Mouse (Mus musculus): Measurements from ENCODE around the gene Akain1. TPM values are rescaled to one million over a fixed set of nuclear protein-coding genes. Genes with fewer than 3 reads are reported as not detected.

Akain1 gene
- not detected in 2 replicates for polyA plus RNA-seq (2014; fragmentation: Nextera tagmentation; extraction: Ambion mirVana)

- H3K27ac ChIP-seq (replicated peaks; ENCODE audit: low read depth, low read length), result no peak within 1 kb of the TSS
- DNase-seq (ENCODE audit: low spot score) (peak; percentile 87), ATAC-seq (ENCODE audit: low read depth) (peak; percentile 97)
- H3K27me3 ChIP-seq (replicated peaks; ENCODE audit: control insufficient read depth, insufficient read depth, low read length), result peaks cover 56% of the 10 kb centered on the region
- H3K4me2 ChIP-seq (ENCODE audit: low read depth, low read length), result peak within 1 kb of the TSS; percentile 73
- peaks cover 11% of the 10 kb centered on the region for H3K4me1 ChIP-seq (ENCODE audit: control insufficient read depth, insufficient read depth, low read length)
- 0% methylated on average over 9 of the region's 44 CpGs for WGBS
- H3K4me3 ChIP-seq (ENCODE audit: low read depth, low read length), result peak within 1 kb of the TSS; percentile 38
- peak within 1 kb of the TSS; percentile 48; the same call in 1 of the 2 replicates for H3K9ac ChIP-seq (ENCODE audit: low read depth, low read length)
- H3K36me3 ChIP-seq (ENCODE audit: control insufficient read depth, insufficient read depth, low read length), result no peaks in the 10 kb centered on the region
- no peaks in the 10 kb centered on the region for H3K9me3 ChIP-seq (ENCODE audit: control insufficient read depth, low read length)
Observed at GRCm38 (mm10) chr17:69438990-69439491, at the start of gene Akain1. Gene Akain1, plus strand, starts transcription at chr17:69439326.

- 30% methylated on average over 14 of the region's 16 CpGs for WGBS
- Histone ChIP-seq H3K27ac (replicated peaks; ENCODE audit: low read depth, low read length) (no peak overlapping the region), H3K9me3 (ENCODE audit: control insufficient read depth, low read length) (no peaks in the 10 kb centered on the region), H3K27me3 (replicated peaks; ENCODE audit: control insufficient read depth, insufficient read depth, low read length) (no peaks in the 10 kb centered on the region), H3K4me2 (ENCODE audit: low read depth, low read length) (peak overlapping the region; percentile 34; the same call in 1 of the 2 replicates), H3K9ac (ENCODE audit: low read depth, low read length) (no peak overlapping the region), H3K36me3 (ENCODE audit: control insufficient read depth, insufficient read depth, low read length) (0 out of 2 replicates have a peak, but pooled peaks cover 3% of the 10 kb centered on the region), H3K4me3 (ENCODE audit: low read depth, low read length) (no peak overlapping the region), H3K4me1 (ENCODE audit: control insufficient read depth, insufficient read depth, low read length) (no peaks in the 10 kb centered on the region)
- ATAC-seq (ENCODE audit: low read depth) (no peak), DNase-seq (ENCODE audit: low spot score) (no peak)
Observed at GRCm38 (mm10) chr17:69396147-69397033, 42.7 kb upstream of the Akain1 start.

- 49% methylated on average over 5 of the region's 5 CpGs for WGBS
- Histone ChIP-seq H3K36me3 (ENCODE audit: control insufficient read depth, insufficient read depth, low read length) (no peaks in the 10 kb centered on the region), H3K4me3 (ENCODE audit: low read depth, low read length) (no peak overlapping the region), H3K4me1 (ENCODE audit: control insufficient read depth, insufficient read depth, low read length) (no peaks in the 10 kb centered on the region), H3K27me3 (replicated peaks; ENCODE audit: control insufficient read depth, insufficient read depth, low read length) (no peaks in the 10 kb centered on the region), H3K9ac (ENCODE audit: low read depth, low read length) (no peak overlapping the region), H3K27ac (replicated peaks; ENCODE audit: low read depth, low read length) (no peak overlapping the region), H3K4me2 (ENCODE audit: low read depth, low read length) (no peak overlapping the region), H3K9me3 (ENCODE audit: control insufficient read depth, low read length) (no peaks in the 10 kb centered on the region)
- DNase-seq (ENCODE audit: low spot score), result no peak
- no peak for ATAC-seq (ENCODE audit: low read depth)
Observed at GRCm38 (mm10) chr17:69397163-69397562, 42.0 kb upstream of the Akain1 start.

GRCm38 (mm10) chr17:69398092-69398491, 41.0 kb upstream of the Akain1 start:
- H3K9me3 ChIP-seq (ENCODE audit: control insufficient read depth, low read length), result no peaks in the 10 kb centered on the region
- H3K27me3 ChIP-seq (replicated peaks; ENCODE audit: control insufficient read depth, insufficient read depth, low read length), result no peaks in the 10 kb centered on the region
- H3K9ac ChIP-seq (ENCODE audit: low read depth, low read length), result no peak overlapping the region
- no peak overlapping the region for H3K4me2 ChIP-seq (ENCODE audit: low read depth, low read length)
- no peak for ATAC-seq (ENCODE audit: low read depth)
- H3K36me3 ChIP-seq (ENCODE audit: control insufficient read depth, insufficient read depth, low read length), result no peaks in the 10 kb centered on the region
- H3K4me1 ChIP-seq (ENCODE audit: control insufficient read depth, insufficient read depth, low read length), result no peaks in the 10 kb centered on the region
- H3K4me3 ChIP-seq (ENCODE audit: low read depth, low read length), result no peak overlapping the region
- no peak overlapping the region for H3K27ac ChIP-seq (replicated peaks; ENCODE audit: low read depth, low read length)
- no peak for DNase-seq (ENCODE audit: low spot score)

- H3K4me2 ChIP-seq (ENCODE audit: low read depth, low read length), result no peak overlapping the region
- WGBS, result 70% methylated on average over 2 of the region's 2 CpGs
- H3K9me3 ChIP-seq (ENCODE audit: control insufficient read depth, low read length), result no peaks in the 10 kb centered on the region
- no peaks in the 10 kb centered on the region for H3K27me3 ChIP-seq (replicated peaks; ENCODE audit: control insufficient read depth, insufficient read depth, low read length)
- H3K4me1 ChIP-seq (ENCODE audit: control insufficient read depth, insufficient read depth, low read length), result no peaks in the 10 kb centered on the region
- DNase-seq (ENCODE audit: low spot score), result no peak
- ATAC-seq (ENCODE audit: low read depth), result no peak
- H3K4me3 ChIP-seq (ENCODE audit: low read depth, low read length), result no peak overlapping the region
- no peak overlapping the region for H3K9ac ChIP-seq (ENCODE audit: low read depth, low read length)
- no peaks in the 10 kb centered on the region for H3K36me3 ChIP-seq (ENCODE audit: control insufficient read depth, insufficient read depth, low read length)
- no peak overlapping the region for H3K27ac ChIP-seq (replicated peaks; ENCODE audit: low read depth, low read length)
Observed at GRCm38 (mm10) chr17:69401146-69401545, 38.0 kb upstream of the Akain1 start.

- 0 out of 2 replicates have a peak, but pooled peaks cover 7% of the 10 kb centered on the region for H3K4me1 ChIP-seq (ENCODE audit: control insufficient read depth, insufficient read depth, low read length)
- H3K27ac ChIP-seq (replicated peaks; ENCODE audit: low read depth, low read length), result peak overlapping the region; percentile 95; the same call in 1 of the 2 replicates
- H3K4me2 ChIP-seq (ENCODE audit: low read depth, low read length), result peak overlapping the region; percentile 73
- H3K9me3 ChIP-seq (ENCODE audit: control insufficient read depth, low read length), result no peaks in the 10 kb centered on the region
- H3K27me3 ChIP-seq (replicated peaks; ENCODE audit: control insufficient read depth, insufficient read depth, low read length), result no peaks in the 10 kb centered on the region
- H3K36me3 ChIP-seq (ENCODE audit: control insufficient read depth, insufficient read depth, low read length), result no peaks in the 10 kb centered on the region
- peak overlapping the region; percentile 65 for H3K4me3 ChIP-seq (ENCODE audit: low read depth, low read length)
- DNase-seq (ENCODE audit: low spot score) (no peak), ATAC-seq (ENCODE audit: low read depth) (no peak)
- H3K9ac ChIP-seq (ENCODE audit: low read depth, low read length), result peak overlapping the region; percentile 87
Observed at GRCm38 (mm10) chr17:69416163-69416562, 23.0 kb upstream of the Akain1 start.

- peak overlapping the region; percentile 87 for H3K9ac ChIP-seq (ENCODE audit: low read depth, low read length)
- peak overlapping the region; percentile 73 for H3K4me2 ChIP-seq (ENCODE audit: low read depth, low read length)
- peak; percentile 95 for DNase-seq (ENCODE audit: low spot score)
- 0% methylated on average over 28 of the region's 56 CpGs for WGBS
- H3K4me1 ChIP-seq (ENCODE audit: control insufficient read depth, insufficient read depth, low read length), result 0 out of 2 replicates have a peak, but pooled peaks cover 7% of the 10 kb centered on the region
- H3K36me3 ChIP-seq (ENCODE audit: control insufficient read depth, insufficient read depth, low read length), result no peaks in the 10 kb centered on the region
- peak; percentile 100 for ATAC-seq (ENCODE audit: low read depth)
- H3K27ac ChIP-seq (replicated peaks; ENCODE audit: low read depth, low read length), result peak overlapping the region; percentile 95
- no peaks in the 10 kb centered on the region for H3K9me3 ChIP-seq (ENCODE audit: control insufficient read depth, low read length)
- H3K4me3 ChIP-seq (ENCODE audit: low read depth, low read length), result peak overlapping the region; percentile 65
- H3K27me3 ChIP-seq (replicated peaks; ENCODE audit: control insufficient read depth, insufficient read depth, low read length), result no peaks in the 10 kb centered on the region
Observed at GRCm38 (mm10) chr17:69416920-69417661, 22.0 kb upstream of the Akain1 start.

- Histone ChIP-seq H3K36me3 (ENCODE audit: control insufficient read depth, insufficient read depth, low read length) (no peaks in the 10 kb centered on the region), H3K4me1 (ENCODE audit: control insufficient read depth, insufficient read depth, low read length) (0 out of 2 replicates have a peak, but pooled peaks cover 7% of the 10 kb centered on the region), H3K27ac (replicated peaks; ENCODE audit: low read depth, low read length) (peak overlapping the region; percentile 95), H3K4me2 (ENCODE audit: low read depth, low read length) (peak overlapping the region; percentile 73), H3K9me3 (ENCODE audit: control insufficient read depth, low read length) (no peaks in the 10 kb centered on the region), H3K27me3 (replicated peaks; ENCODE audit: control insufficient read depth, insufficient read depth, low read length) (no peaks in the 10 kb centered on the region), H3K9ac (ENCODE audit: low read depth, low read length) (peak overlapping the region; percentile 87), H3K4me3 (ENCODE audit: low read depth, low read length) (peak overlapping the region; percentile 65)
- WGBS, result 3% methylated on average over 26 of the region's 26 CpGs
- peak; percentile 35 for ATAC-seq (ENCODE audit: low read depth)
- DNase-seq (ENCODE audit: low spot score), result peak; percentile 57
Observed at GRCm38 (mm10) chr17:69417724-69418373, 21.3 kb upstream of the Akain1 start.
